Mouse (Mus musculus) 3T3-L1 (cell line): ENCODE results near the gene Naa16.
"Not testable (repeated sequence)": the region's sequence is repeated elsewhere in the genome, so short reads cannot be mapped to it uniquely, and the experiment has no call there.

Source experiments
- DNase-seq: peaks from one replicate; pipeline ENCODE4 v3.0.0-alpha.2; 2015; ENCODE audit warnings: low read depth, low spot score

Gene Naa16

DNA sequence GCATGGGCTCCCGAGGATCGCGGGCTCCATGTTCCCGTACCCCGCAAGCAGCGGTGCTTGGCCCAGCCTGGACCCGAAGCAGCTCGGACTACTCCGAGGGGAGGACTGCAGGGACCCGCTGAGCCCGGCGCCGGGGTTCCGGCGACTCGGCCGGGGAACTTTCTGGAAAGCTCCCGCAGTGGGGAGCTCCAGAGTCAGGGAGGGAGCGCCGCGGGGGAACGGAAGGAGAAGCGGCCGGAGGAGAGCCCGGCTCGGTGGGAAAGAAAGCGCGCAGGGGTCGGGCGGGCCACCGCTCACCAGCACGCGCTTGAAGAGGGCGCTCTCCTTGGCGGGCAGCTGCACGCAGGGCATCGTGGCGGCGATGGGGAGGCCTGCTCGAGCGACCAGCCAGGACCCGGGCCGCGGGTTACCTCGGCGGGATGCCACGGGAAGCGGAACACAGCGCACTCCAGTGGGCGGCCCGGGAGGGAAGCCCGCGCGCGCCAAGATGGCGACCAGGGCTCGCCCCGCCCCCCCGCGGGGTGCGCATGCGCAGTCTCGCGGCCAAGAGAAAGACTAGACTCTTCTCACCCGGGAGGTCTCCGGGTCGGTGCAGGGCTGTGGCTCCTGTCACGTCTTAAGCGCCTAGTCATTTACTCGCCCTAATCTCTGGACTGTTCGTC is at the start of gene Naa16:
TSS of gene Naa16 (minus strand) at position 514 of the 662 bp plus-strand sequence.
- DNase-seq, result peak; percentile 86

DNA sequence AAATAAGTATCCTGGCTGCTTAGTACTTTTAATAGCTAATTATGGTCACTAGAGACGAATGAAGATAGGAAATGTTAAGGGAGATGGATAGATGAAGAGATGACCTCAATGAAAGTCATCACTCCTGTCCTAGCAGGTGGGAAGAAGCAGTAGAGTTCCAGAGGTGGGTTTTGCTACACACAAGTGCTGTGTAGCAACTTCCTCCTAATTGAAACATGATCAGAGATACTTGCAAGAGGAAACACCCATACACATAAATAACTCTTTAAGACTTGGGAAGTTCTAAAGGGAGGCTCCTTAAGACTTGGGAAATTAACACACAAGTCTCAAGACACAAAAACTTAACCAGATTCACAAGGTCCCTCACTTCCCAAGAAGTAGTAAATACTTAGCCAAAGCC is 43.5 kb upstream of the Naa16 start:
- no peak for DNase-seq

DNA sequence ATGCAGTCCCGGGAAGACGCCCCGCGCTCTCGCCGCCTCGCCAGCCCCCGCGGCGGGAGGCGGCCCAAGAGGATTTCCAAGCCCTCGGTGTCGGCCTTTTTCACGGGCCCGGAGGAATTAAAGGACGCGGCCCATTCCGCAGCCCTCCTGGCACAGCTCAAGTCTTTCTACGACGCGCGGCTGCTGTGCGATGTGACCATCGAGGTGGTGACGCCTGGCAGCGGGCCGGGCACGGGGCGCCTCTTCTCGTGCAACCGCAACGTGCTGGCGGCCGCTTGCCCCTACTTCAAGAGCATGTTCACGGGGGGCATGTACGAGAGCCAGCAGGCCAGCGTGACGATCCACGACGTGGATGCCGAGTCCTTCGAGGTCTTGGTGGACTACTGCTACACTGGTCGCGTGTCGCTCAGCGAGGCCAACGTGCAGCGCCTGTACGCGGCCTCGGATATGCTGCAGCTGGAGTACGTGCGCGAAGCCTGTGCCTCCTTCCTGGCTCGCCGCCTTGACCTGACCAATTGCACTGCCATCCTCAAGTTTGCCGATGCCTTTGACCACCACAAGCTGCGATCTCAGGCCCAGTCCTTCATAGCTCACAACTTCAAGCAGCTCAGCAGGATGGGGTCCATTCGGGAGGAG is 36.3 kb upstream of the Naa16 start:
- DNase-seq, result not testable (repeated sequence)

DNA sequence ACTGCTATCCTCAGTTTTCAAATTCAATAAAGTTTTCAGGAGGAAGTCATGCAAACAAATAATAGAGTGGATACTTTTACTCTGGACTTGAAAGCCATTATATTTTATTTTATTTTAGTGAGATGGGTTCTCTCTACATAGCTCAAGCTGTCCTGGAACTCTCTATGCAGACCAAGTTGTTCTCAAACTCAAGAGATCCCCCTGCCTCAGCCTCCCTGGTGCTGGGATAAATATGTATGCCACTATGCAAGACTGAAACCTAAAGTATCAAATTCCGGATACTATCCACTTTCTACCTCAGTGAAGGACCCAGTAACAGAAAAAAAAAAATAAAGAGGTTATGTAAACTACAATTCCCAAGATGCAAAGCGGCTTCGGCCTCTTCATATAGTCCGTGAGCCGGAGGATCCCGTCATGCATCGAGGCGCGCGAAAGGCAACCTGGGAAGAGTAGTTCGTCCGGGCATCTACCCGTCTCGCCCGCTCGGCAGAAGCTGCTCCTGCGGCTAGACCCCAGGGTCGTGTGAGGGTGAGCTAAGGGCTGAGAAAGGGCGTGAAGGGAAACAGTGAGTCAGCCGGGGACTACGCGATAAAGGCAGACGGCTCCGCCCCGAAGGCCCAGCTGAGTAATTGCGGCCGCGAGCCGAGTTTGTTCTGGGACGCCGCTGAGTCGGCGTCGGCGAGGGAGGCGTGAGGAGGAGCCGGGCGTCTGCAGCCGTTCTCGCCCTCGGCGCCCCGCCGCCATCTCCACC is 35.6 kb upstream of the Naa16 start, which contains the start of gene Kbtbd7:
TSS of gene Kbtbd7 (plus strand) at position 533 of the 751 bp plus-strand sequence.
- DNase-seq, result peak; percentile 75

DNA sequence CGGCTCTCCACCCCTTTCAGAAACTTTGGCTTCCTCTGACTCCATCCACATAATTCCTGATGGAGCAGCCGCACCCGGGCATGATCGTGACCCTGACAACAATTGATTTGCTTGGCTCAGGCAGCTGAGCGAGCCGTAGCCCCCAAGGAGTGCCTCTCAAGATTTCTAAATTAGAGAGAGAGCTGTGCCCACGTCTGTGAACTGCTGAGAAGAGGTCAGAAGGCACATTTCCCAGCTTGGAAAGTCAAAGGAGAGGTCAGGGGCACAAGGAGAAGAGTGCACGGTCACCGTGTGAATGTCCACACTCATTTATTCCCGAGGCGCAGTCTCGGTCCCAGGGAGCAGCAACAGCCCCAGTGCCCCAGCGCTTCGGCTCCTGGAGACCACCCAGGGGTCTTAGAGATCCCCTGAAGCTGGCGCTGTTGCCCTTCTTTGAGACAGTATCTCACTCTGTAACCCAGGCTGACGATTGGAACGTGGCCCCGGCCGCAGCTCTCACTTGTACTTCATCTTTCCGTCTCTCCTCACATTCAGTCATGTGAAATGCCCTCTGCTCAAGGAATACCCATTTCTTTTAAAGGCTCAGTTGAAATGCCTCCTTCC is 29.6 kb upstream of the Naa16 start:
- DNase-seq, result no peak

DNA sequence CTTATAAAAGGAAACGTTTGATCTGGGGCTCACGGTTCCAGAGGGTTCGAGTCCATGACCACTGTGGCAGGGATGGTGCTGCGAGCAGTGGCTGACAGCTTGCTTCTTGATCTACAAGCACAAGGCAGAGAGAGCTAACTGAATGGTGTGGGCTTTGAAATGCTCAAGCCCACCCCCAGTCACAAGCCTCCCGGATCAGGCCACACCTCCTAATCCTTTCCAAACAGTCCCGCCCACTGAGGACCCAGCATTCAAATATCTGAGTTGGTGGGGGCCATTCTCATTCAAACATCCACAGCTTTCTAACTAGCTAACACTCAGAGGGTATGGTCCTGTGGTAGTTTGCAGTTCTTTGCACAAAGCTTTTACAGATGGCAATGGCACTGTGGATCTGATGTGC is 22.5 kb upstream of the Naa16 start:
- no peak for DNase-seq

DNA sequence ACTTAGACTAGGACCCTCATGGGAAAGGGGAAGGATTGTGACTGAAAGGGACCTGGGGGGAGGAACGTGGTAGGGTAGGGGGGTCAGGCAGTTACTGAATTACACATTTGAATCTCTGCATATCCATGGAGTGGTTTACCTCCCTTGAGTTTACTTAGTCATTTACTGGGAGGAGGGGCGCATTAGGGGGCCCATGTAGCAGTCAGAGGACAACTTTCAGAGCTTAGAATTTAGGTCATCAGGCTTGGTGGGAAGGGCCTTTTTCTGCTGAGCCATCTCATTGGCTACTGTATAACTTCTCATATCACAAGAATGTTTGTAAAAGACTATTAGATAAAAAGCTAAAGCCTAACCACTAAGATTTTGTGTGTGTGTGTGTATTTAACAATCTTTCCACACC is 20.1 kb upstream of the Naa16 start:
- peak; percentile 18 for DNase-seq

DNA sequence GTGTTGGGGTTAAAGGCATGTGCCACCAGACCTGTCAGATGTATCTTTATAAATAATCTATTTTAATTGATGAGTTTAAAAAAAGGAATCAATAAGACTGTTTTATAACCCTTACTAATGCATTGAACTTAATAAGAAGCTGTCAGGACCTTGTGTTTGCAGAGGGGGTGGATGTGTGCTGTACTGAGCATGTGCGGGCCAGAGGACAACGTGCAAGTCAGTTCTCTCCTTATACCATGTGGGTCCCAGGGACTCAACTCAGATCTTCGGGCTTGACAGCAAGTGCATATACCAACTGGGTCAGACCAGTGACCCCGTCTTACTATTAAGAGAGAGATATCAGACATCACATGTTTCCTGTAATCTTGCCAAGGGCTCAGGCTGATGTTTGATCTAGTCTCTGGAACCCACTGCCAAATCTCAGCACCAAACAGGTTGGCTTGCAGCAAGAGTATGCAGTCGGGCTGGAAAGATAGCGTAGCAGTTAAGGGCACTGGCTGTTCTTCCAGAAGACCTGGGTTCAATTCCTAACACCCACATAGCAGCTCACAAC is 18.8 kb upstream of the Naa16 start:
- DNase-seq, result no peak

DNA sequence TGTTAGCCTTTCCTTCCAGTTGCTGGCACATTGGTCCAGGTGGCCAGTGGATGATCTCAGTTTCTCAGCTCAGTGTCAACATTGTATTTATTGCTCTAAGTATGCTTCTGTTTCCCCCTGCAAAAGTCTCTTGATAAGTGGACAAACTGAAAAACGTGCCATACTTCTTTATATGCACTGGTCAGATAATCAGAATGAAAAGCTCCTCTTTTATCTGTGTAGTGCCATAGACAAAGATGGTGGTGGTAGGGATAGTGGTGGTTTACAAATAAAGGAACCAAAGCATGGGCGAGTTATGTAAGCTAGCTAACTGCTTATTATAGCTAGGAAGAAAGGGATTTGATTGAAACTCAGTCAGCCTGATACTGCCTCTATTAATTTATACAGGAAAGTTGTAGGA is 17.1 kb upstream of the Naa16 start:
- no peak for DNase-seq

DNA sequence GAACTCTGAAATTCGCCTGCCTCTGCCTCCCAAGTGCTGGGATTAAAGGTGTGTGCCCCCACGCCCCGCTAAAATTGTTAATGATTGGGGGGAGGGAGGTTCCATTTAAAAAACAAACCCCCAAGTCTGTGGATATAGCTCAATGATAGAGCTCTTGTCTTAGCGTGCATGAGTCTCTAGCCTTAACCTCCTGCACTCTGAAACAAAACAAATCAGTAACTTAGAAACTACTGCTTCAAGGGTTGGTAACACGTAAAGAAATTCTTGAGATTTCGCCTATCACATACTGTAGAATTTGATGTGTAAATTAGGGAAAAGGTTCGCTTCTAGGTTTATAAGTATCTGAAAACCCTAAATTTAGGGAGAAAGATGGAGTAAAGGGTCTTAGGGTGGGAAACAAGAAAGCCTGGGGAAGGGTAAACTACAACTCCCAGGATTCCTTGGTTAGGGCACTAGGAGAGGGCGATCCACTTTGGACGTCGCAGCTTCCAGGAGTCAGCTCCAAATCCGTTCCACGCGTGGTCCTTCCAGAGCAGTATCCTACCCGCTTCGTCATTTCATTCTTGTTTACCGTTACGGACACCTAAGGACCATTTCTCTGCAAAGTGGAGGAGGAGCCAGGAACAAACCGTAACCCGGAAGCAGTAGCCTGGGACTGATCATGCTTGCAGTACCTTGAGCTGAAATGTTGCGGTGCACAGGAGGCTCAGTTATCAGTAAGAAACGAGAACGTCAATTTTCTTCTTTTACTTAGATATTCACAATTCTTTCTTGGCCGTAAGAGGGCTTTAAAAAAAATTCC is 6.9 kb upstream of the Naa16 start, which contains the start of gene Mtrf1:
TSS of gene Mtrf1 (plus strand) at position 452 of the 802 bp plus-strand sequence.
- peak; percentile 71 for DNase-seq

DNA sequence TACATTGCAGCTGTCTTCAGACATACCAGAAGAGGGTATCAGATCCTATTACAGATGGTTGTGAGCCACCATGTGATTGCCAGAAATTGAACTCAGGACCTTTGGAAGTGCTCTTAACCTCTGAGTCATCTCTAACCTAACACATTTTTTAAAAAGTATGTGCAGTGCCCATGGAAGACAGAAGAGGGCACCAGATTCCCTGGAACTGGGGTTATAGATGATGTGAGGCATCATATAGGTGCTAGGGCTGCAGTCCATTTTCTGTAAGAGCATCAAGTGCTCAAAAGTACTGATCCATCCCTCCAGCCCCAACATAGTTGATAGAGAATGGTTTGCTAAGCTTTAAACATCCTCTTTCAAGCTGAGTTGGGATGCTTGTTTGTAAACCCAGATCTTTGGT is 4.0 kb upstream of the Naa16 start:
- peak; percentile 86 for DNase-seq

DNA sequence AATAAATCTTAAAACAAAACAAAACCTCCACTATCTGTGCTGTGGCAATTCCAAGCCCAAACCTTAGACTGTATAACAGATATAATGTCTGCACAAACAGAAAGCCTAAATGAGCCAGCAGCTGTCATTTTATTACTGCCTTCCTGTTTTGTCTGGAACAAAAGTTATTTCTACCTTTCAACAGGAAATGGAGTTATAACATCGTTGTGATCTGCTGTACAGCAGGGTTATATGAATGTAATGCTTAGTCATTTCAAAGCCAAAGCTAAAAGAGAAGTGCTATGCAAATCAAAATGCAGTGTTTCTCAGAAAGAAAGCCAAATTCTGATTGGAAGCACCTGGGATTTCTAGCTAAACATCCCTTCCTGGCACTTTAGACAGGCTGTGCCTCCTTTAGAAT is 2.7 kb upstream of the Naa16 start:
- DNase-seq, result peak; percentile 8

DNA sequence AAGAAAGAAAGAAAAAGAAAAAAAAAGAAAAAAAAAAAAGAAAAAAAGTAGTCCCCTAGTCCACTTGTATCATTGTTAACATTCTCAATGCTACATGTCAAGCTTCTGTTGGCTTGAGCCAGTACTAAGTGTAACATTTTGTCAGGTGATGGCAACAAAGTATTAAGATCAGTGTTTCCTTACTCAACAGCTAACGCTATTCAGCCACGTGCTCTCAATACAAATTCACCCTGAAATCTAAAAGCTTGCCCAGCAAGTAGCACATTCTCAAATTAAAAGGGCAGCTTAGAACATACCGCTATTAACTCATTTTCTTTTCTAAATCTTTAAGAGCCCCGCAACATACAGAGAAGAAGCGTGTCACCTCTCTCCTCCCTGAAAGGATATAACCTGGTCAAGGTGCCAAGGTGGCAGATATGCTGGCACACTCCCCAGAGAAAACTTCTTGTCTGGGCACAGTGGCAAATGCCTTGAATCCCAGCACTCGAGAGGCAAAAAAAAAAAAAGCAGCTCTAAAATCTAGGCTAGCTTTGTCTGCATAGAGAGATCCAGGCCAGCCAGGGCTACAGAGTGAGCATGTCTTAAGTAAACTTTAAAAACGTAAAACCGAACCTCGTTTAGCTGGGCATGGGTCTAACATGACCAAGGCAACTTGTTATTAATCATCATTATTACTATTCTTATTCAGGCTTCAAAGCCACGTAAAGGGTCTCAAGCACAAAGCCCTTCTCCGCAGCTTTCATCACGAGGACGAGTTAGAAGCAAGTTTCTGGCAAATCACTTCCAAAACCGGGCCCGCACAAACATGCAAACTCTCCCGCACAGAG is 927 bp downstream of the Naa16 start:
- DNase-seq, result no peak

DNA sequence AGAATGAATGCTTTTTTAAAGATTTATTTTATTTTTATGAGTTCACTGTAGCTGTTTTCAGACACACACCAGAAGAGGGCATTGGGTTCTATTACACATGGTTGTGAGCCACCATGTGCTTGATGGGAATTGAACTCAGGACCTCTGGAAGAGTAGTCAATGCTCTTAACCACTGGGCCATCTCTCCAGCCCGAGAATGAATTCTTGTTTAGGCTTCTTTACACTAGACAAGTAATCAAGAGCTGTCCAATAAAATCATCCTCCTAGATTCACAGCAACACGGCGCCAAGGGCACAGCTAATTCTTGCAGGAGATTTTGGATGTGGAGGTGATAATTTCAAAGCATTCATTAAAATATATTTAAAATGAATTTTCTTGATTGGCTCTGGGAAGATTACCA is 2.3 kb downstream of the Naa16 start:
- no peak for DNase-seq

DNA sequence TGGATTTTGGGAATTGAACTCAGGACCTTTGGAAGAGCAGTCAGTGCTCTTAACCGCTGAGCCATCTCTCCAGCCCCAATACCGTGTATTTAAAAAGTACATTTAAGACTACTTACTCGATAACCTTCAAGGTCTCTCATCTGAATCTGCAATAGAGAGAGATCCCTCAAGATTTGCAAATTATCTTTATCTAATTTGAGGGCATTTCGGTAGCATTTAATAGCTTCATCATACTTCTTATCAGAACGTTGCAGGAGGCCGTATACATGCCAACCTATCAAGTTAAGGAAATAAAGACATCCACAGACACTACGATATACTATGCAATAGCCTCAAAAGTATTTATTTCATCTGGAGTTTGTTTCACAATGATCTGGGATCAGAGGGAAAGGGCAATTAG is 7.5 kb downstream of the Naa16 start:
- DNase-seq, result no peak

DNA sequence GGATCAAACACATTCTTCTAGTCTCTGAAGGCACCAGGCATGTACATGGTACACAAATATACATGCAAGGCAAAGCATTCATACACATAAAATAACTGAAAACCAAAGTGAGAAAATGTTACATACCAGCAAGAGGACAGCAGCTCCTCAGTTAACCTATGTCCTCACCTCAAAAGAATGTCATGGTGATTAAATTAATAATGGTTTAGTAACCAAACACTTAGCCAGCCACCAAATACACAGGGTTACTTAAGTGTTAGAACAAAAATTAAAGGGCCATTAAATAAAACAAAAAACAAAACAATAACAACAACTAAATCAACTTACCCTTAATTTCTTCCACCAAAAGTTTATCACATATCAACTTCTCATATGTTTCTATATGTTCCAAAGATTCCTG is 13.5 kb downstream of the Naa16 start:
- no peak for DNase-seq

DNA sequence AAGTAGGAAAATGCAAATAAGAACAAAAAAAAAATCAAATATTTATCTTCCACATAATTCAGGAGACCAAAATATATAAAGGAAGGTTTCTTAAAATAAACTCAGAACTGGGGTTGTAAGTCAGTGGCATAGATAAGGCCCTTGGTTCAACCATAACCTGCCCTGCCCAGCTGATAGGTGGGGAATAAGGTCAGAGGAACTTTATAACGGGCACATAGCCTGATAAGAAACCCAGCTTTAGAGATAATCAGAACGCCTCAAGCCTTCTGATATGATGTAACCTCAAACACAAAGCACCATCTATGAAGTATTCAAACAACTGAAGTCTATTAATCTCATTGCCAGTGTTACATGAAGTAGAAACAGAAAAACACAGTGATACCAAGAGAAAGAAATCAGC is 32.5 kb downstream of the Naa16 start:
- no peak for DNase-seq

DNA sequence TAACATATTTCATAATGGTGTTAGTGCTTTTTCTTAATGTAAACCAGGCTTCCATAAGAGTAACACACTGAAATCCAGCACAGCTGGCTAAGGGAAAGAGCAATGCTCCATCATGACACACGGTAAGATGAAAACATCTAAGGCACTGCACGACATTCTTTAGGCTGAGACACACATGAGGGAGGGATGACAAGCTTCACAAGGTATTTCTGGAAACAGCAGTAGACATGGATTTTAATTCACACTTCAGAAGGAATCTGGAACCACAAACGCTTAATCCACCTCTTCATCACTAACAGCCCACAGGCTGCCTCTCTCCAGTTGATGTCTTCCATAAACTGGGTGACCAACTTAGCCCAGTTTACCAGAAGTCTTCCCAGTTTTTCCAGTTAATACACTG is 44.2 kb downstream of the Naa16 start:
- DNase-seq, result no peak

DNA sequence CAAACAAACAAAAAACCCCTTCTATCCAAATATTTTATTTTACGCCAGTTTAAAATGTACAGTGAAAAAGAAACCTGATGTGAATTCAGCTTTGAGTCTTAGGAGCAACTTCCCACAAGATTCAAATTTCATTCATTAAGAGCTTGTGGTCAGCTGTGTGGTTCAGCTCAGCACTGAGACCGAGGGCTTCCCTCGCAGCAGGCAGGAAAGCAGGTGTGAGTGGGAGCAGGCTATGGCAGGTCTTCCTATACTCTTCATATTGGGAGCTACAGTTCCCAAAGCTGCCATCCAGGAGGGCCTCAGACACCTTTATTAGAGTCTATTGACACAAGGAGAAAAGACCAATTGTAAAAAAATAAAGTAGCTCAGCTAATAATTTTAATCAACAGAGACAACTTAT is 55.0 kb downstream of the Naa16 start:
- DNase-seq, result no peak

DNA sequence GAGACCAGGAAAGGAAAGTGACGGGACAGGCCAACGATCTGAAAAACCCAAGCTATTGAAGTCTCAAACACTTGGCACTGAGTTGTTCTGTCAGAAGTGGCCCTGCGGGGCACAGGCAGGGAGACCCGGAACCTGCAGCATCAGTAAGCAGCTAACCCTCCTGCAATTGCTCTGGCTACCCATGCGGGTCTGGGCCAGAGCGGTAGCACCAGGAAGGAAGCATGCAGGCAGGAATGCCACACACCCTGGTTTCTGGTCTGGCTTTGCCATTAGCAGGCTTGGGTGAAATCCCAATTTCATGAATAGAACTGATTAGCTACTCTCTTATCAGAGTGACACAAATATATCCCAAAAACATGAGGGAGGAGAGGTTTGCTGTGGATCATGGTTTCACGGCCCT is 58.6 kb downstream of the Naa16 start:
- DNase-seq, result no peak
